Mouse (Mus musculus) monocyte, adult 5-6 weeks (primary cell): Measurements from ENCODE around the gene Btbd9. TPM values are rescaled to one million over a fixed set of nuclear protein-coding genes. Genes with fewer than 3 reads are reported as not detected.

Source experiments
- ATAC-seq: fragments of 153-309, 156-312 bp; replicated peaks from 2 replicates; pipeline ENCODE4 v1.8.0; 2017; ENCODE audit warnings: mild to moderate bottlenecking; ENCODE audit not compliant: low TSS enrichment, insufficient number of reproducible peaks, severe bottlenecking, poor library complexity, low FRiP score
- total RNA-seq: library from RNA; stranded (forward); fragments of 200-1000, 200-491, 200-594 nt; gene quantifications from 3 replicates; pipeline ENCODE4 v1.2.3, GENCODE M21; 2017

Btbd9 gene
- total RNA-seq, 1 experiment from 2014 or later, result 25.3 TPM

- no peak for ATAC-seq
Measured at GRCm38 (mm10) chr17:30336816-30337215, 239.5 kb downstream of the Btbd9 start.

- ATAC-seq, result no peak
Measured at GRCm38 (mm10) chr17:30336280-30336679, 240.0 kb downstream of the Btbd9 start.

- 0 out of 2 replicates have a peak, but pooled peaks have one; percentile 40 for ATAC-seq
Measured at GRCm38 (mm10) chr17:30335746-30336145, 240.5 kb downstream of the Btbd9 start.

- ATAC-seq, result no peak
Measured at GRCm38 (mm10) chr17:30334257-30334656, 242.0 kb downstream of the Btbd9 start.

GRCm38 (mm10) chr17:30333136-30333535 is 243.2 kb downstream of the Btbd9 start:
- no peak for ATAC-seq

- no peak for ATAC-seq
Measured at GRCm38 (mm10) chr17:30331380-30331779, 244.9 kb downstream of the Btbd9 start.

- ATAC-seq, result no peak
Measured at GRCm38 (mm10) chr17:30329531-30329930, 246.8 kb downstream of the Btbd9 start.

- ATAC-seq, result no peak
Measured at GRCm38 (mm10) chr17:30328924-30329323, 247.4 kb downstream of the Btbd9 start.

GRCm38 (mm10) chr17:30326906-30327305 is 249.4 kb downstream of the Btbd9 start:
- ATAC-seq, result no peak

- ATAC-seq, result no peak
Measured at GRCm38 (mm10) chr17:30320301-30320700, 256.0 kb downstream of the Btbd9 start.

GRCm38 (mm10) chr17:30312688-30313087 is 263.6 kb downstream of the Btbd9 start:
- no peak for ATAC-seq

- no peak for ATAC-seq
Measured at GRCm38 (mm10) chr17:30309627-30310026, 266.7 kb downstream of the Btbd9 start.

- no peak for ATAC-seq
Measured at GRCm38 (mm10) chr17:30308889-30309288, 267.4 kb downstream of the Btbd9 start.

GRCm38 (mm10) chr17:30308317-30308716 is 268.0 kb downstream of the Btbd9 start:
- ATAC-seq, result no peak

GRCm38 (mm10) chr17:30307168-30307567 is 269.1 kb downstream of the Btbd9 start:
- ATAC-seq, result no peak

- ATAC-seq, result no peak
Measured at GRCm38 (mm10) chr17:30304766-30305165, 271.5 kb downstream of the Btbd9 start.

- ATAC-seq, result no peak
Measured at GRCm38 (mm10) chr17:30301338-30301737, 274.9 kb downstream of the Btbd9 start.

- no peak for ATAC-seq
Measured at GRCm38 (mm10) chr17:30297432-30297831, 278.9 kb downstream of the Btbd9 start.

GRCm38 (mm10) chr17:30296069-30296468 is 280.2 kb downstream of the Btbd9 start:
- ATAC-seq, result no peak

- no peak for ATAC-seq
Measured at GRCm38 (mm10) chr17:30292666-30293065, 283.6 kb downstream of the Btbd9 start.

GRCm38 (mm10) chr17:30285641-30286040 is 290.6 kb downstream of the Btbd9 start:
- ATAC-seq, result no peak
